Mouse (Mus musculus) stomach, postnatal 0 days (tissue): ENCODE data around the gene Fgfr2.

Experiments
- CTCF ChIP-seq: IDR thresholded peaks from 2 replicates; pipeline ENCODE4 v1.5.1; 2016; ENCODE audit warnings: antibody characterized with exemption, low read depth, mild to moderate bottlenecking, moderate library complexity
- EP300 ChIP-seq: optimal IDR thresholded peaks from 2 replicates; pipeline ENCODE3; 2016; ENCODE audit warnings: antibody characterized with exemption

DNA sequence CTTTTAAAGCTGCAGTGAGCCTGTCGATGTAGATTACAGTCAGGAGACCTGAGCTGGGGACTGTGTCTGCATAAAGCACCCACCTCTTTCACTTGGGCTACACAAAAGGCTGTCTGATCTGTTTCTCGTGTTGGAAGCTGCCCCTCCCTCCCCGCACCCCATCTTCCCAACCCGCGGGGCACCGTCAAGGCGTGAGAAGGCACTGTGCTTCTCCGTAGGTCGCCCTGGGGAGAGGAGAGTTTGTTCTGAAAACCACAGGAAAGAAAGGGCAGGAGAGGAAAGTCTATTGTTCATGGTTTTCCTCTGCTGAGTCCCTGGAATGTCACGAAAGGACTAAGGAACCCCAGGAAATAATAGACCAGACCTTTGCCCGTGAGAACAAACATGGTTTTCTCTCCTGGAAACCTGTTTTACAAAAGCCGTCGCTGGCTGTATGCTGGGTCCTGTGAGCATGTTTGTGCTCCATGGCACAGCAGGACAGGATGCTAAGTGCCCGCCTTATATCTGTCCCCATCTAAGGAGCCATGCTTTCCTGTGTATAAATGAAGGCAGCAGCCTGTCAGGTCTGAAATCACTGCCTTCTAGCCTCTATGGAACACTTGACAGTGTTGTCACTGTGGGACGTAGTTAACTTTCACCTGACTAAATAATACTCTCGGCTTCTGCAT, 2403.1 kb downstream of the Fgfr2 start:
- TF ChIP-seq EP300 = no peak
- TF ChIP-seq CTCF = no peak
